Mouse (Mus musculus): ENCODE measurements around the gene 1700008O03Rik. TPM values are rescaled to one million over a fixed set of nuclear protein-coding genes. Genes with fewer than 3 reads are reported as not detected.

Gene 1700008O03Rik
- total and polyA plus RNA-seq, 3 experiments = 0.95 TPM; not detected in 2

GRCm38 (mm10) chr7:44320886-44321285 lies 64.7 kb downstream of the 1700008O03Rik start:
- Histone ChIP-seq H3K4me3 (ENCODE audit: control insufficient read depth in 1 of 2, insufficient read depth in 1 of 2, low read depth in 2 of 2, low read length in 2 of 2) (no peak overlapping the region), H3K9ac (ENCODE audit: control insufficient read depth, low read depth, low read length, poor library complexity, severe bottlenecking) (no peak overlapping the region), H3K36me3 (ENCODE audit: control insufficient read depth in 1 of 2, insufficient read depth in 2 of 2, low read length in 2 of 2) (no peaks in the 10 kb centered on the region), H3K9me3 (replicated peaks; ENCODE audit: insufficient read depth, low read length) (no peaks in the 10 kb centered on the region), H3K4me1 (ENCODE audit: control insufficient read depth in 1 of 2, insufficient read depth in 2 of 2, low read length in 2 of 2) (no peaks in the 10 kb centered on the region), H3K27me3 (ENCODE audit: control insufficient read depth in 1 of 2, insufficient read depth in 2 of 2, low read length in 2 of 2) (no peaks in the 10 kb centered on the region), H3K27ac (ENCODE audit: control insufficient read depth, low read depth, low read length) (no peak overlapping the region), H3K79me2 (ENCODE audit: control insufficient read depth, insufficient read depth, low read length, poor library complexity) (no peaks in the 10 kb centered on the region)
- no peak for DNase-seq (ENCODE audit: low read depth, low spot score)
- TF ChIP-seq TCF12 (IDR thresholded peaks at IDR 0.05; ENCODE audit: low read depth, low read length) = no peak
- TF ChIP-seq NRF1 (IDR thresholded peaks at IDR 0.05; ENCODE audit: insufficient read depth, low read depth, low read length, poor library complexity, severe bottlenecking) = no peak
- TF ChIP-seq MYB (IDR thresholded peaks at IDR 0.05; ENCODE audit: low read depth, low read length) = no peak
- no peak for TF ChIP-seq ZKSCAN1 (IDR thresholded peaks at IDR 0.05; ENCODE audit: low read depth, low read length)

GRCm38 (mm10) chr7:44317913-44318312 lies 67.7 kb downstream of the 1700008O03Rik start:
- H3K27ac ChIP-seq (ENCODE audit: control insufficient read depth, low read depth, low read length) = no peak overlapping the region
- no peaks in the 10 kb centered on the region for H3K27me3 ChIP-seq (ENCODE audit: control insufficient read depth in 1 of 2, insufficient read depth in 2 of 2, low read length in 2 of 2)
- no peaks in the 10 kb centered on the region for H3K36me3 ChIP-seq (ENCODE audit: control insufficient read depth in 1 of 2, insufficient read depth in 2 of 2, low read length in 2 of 2)
- H3K4me1 ChIP-seq (ENCODE audit: control insufficient read depth in 1 of 2, insufficient read depth in 2 of 2, low read length in 2 of 2) = no peaks in the 10 kb centered on the region
- no peaks in the 10 kb centered on the region for H3K79me2 ChIP-seq (ENCODE audit: control insufficient read depth, insufficient read depth, low read length, poor library complexity)
- peak; percentile 28 for DNase-seq (ENCODE audit: low read depth, low spot score)
- TF ChIP-seq KAT2A (conservative IDR thresholded peaks at IDR 0.05; ENCODE audit: low read depth, low read length) = no peak
- TF ChIP-seq HCFC1 (IDR thresholded peaks at IDR 0.05; ENCODE audit: low read depth, low read length) = no peak
- peak; percentile 39 for TF ChIP-seq RAD21 (IDR thresholded peaks at IDR 0.05; ENCODE audit: low read depth, low read length)
- TF ChIP-seq E2F4 (IDR thresholded peaks at IDR 0.05; ENCODE audit: borderline replicate concordance, low read depth, low read length) = no peak
- TF ChIP-seq CTCF (IDR thresholded peaks at IDR 0.05 in 2 of 3, conservative IDR thresholded peaks at IDR 0.05 in 1 of 3; ENCODE audit: control insufficient read depth in 1 of 3, insufficient read depth in 1 of 3, low read depth in 2 of 3, low read length in 3 of 3, poor library complexity in 1 of 3, severe bottlenecking in 1 of 3) = peak; percentile 40 to 62 (median 59); a peak in 5 of 6 replicates
- TF ChIP-seq SMC3 (IDR thresholded peaks at IDR 0.05; ENCODE audit: low read depth, low read length) = peak; percentile 65
- H3K4me3 ChIP-seq (ENCODE audit: control insufficient read depth in 1 of 2, insufficient read depth in 1 of 2, low read depth in 2 of 2, low read length in 2 of 2) = no peak overlapping the region
- no peak overlapping the region for H3K9ac ChIP-seq (ENCODE audit: control insufficient read depth, low read depth, low read length, poor library complexity, severe bottlenecking)
- no peaks in the 10 kb centered on the region for H3K9me3 ChIP-seq (replicated peaks; ENCODE audit: insufficient read depth, low read length)

- Histone ChIP-seq H3K9me3 (replicated peaks; ENCODE audit: insufficient read depth, low read length) (no peaks in the 10 kb centered on the region), H3K79me2 (ENCODE audit: control insufficient read depth, insufficient read depth, low read length, poor library complexity) (no peaks in the 10 kb centered on the region), H3K27ac (ENCODE audit: control insufficient read depth, low read depth, low read length) (no peak overlapping the region), H3K9ac (ENCODE audit: control insufficient read depth, low read depth, low read length, poor library complexity, severe bottlenecking) (no peak overlapping the region), H3K36me3 (ENCODE audit: control insufficient read depth in 1 of 2, insufficient read depth in 2 of 2, low read length in 2 of 2) (no peaks in the 10 kb centered on the region), H3K27me3 (ENCODE audit: control insufficient read depth in 1 of 2, insufficient read depth in 2 of 2, low read length in 2 of 2) (peaks cover 3 to 6% of the 10 kb centered on the region in 2 experiments; a peak in 3 of 4 replicates), H3K4me1 (ENCODE audit: control insufficient read depth in 1 of 2, insufficient read depth in 2 of 2, low read length in 2 of 2) (no peaks in the 10 kb centered on the region), H3K4me3 (ENCODE audit: control insufficient read depth in 1 of 2, insufficient read depth in 1 of 2, low read depth in 2 of 2, low read length in 2 of 2) (no peak overlapping the region)
- DNase-seq (ENCODE audit: low read depth, low spot score) = no peak
- TF ChIP-seq CTCF (IDR thresholded peaks at IDR 0.05 in 2 of 3, conservative IDR thresholded peaks at IDR 0.05 in 1 of 3; ENCODE audit: control insufficient read depth in 1 of 3, insufficient read depth in 1 of 3, low read depth in 2 of 3, low read length in 3 of 3, poor library complexity in 1 of 3, severe bottlenecking in 1 of 3) (no peak), E2F4 (IDR thresholded peaks at IDR 0.05; ENCODE audit: borderline replicate concordance, low read depth, low read length) (no peak), RAD21 (IDR thresholded peaks at IDR 0.05; ENCODE audit: low read depth, low read length) (no peak), MAFK (IDR thresholded peaks at IDR 0.05; ENCODE audit: borderline replicate concordance, low read depth, low read length) (no peak), JUND (IDR thresholded peaks at IDR 0.05; ENCODE audit: low read depth, low read length) (no peak), HCFC1 (IDR thresholded peaks at IDR 0.05; ENCODE audit: low read depth, low read length) (no peak), GABPA (IDR thresholded peaks at IDR 0.05; ENCODE audit: low read depth, low read length) (no peak), ETS1 (IDR thresholded peaks at IDR 0.05; ENCODE audit: low read depth, low read length) (no peak), TBP (IDR thresholded peaks at IDR 0.05; ENCODE audit: low read depth, low read length) (no peak), MYB (IDR thresholded peaks at IDR 0.05; ENCODE audit: low read depth, low read length) (no peak), CHD2 (IDR thresholded peaks at IDR 0.05; ENCODE audit: low read length) (no peak), USF2 (IDR thresholded peaks at IDR 0.05; ENCODE audit: borderline replicate concordance in 1 of 2, insufficient read depth in 1 of 2, low read depth in 1 of 2, low read length in 2 of 2) (no peak), TAL1 (IDR thresholded peaks at IDR 0.05; ENCODE audit: low read length) (no peak)
Measured at GRCm38 (mm10) chr7:44312484-44312883, 73.1 kb downstream of the 1700008O03Rik start.
